Mouse (Mus musculus) effector memory CD4-positive, alpha-beta T cell, adult 5 months (primary cell): ENCODE measurements around the gene Olfr631. TPM values are rescaled to one million over a fixed set of nuclear protein-coding genes. Genes with fewer than 3 reads are reported as not detected.

Source experiments
- polyA plus RNA-seq: library from polyadenylated mRNA; unstranded; fragments of 100-300 nt; shearing (Covaris generic); gene quantifications from one replicate; pipeline ENCODE4 v1.2.1, GENCODE M21; 2017

Gene Olfr631
- not detected for polyA plus RNA-seq

GRCm38 (mm10) chr7:103928525-103928924, at the start of gene Olfr631:
Gene Olfr631, plus strand, starts transcription at chr7:103928825.

DNA sequence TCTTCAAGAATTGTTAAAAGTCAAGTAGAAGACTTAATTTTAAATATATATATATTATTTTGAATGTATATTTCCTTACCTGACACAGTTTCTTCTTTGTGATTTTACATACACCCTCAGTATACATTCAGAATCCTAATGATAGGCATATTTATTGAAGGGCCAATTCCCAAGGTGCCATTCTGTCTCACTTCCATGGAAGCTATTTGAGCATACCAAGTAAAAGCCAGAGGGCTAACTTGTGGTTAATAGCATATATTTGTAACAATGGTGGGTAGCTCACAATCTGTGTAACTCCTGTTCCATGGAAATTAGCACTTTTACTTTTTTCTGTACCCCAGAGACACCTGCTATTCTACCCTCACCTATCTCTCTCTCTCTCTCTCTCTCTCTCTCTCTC, 42.5 kb upstream of the Olfr631 start, which contains the start of gene Olfr66:
Gene Olfr66 (minus strand): TSS at position 101 of the 400 bp plus-strand sequence.

DNA sequence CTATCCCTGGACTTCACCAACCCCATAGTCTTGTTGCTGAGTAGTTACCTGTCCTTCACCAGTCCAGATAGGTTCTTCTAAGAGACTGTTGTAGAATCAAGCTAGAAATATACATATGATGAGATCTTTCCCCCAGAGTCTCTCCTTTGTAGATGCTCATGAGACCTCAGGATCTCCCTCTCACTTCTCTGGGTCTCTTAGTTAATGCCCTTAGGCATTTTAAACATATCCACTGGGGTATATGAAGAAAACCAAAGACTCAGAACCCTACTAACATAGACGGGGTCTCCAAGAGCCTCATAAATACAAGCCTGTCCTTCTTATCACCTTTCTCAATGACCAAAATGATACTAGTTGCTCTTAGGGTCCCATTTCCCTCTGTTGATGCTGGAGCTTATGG, 34.2 kb upstream of the Olfr631 start, which contains the start of gene Olfr64:
Gene Olfr64 (minus strand): TSS at position 101 of the 400 bp plus-strand sequence.

DNA sequence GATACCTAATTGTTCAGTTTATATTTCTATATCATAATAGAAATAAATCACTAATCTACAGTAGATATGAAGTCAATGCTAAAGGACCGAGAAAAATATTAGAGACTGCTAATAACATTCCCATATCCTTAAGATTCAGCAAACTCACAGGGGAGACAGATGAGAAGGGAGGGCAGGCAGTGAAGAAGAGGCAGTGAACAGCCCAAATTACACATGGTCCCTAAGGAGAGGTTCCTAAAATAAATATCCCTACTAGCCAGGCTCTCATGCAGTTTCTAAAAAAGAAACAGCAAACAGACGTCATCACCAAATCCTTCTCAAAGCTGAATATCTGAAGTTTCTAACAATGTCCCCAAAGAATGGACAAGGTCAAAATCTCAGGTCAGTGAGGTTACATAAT, 25.4 kb upstream of the Olfr631 start, which contains the start of gene Olfr65:
Gene Olfr65 (plus strand): TSS at position 301 of the 400 bp plus-strand sequence.

GRCm38 (mm10) chr7:103934264-103934663, 5.6 kb downstream of the Olfr631 start, which contains the start of gene Olfr632:
Gene Olfr632, plus strand, starts transcription at chr7:103934347.

DNA sequence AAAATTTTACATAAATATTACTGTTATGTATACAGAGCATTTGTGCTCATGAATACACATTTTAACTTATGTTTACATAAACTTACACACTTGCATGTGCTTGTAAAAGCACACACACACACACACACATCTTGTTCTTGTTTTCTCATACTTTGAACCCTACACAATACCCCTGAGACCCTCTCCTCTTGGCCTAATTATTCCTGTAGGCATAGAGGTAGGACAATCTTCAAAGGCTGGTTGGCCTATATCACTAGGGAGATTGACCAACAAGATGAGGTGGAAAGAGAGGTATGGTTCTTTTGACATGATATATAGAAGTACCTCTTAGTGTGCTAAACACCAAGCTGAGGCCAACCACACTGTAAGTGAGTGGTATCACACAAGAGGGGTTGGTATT, 15.5 kb downstream of the Olfr631 start, which contains the start of gene Olfr633:
Gene Olfr633 (plus strand): TSS at position 301 of the 400 bp plus-strand sequence.

DNA sequence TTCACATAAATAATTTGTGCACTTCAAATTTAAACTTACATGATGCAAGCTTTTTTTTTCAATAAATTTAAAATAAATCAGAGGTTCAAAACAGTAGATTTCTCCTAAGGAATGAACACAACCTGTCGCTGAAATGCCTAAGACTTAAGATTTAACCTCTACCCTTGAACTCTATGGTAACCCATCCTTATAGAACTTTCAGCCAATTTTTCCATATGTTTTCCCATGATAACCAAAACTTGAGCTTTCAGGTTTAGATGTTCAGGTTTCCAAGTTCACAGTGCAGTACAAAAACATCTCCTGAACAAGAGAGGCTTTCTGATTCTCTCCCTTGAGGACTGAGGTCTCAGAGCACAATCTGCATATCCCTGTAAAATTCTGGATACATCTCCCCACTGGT, 42.2 kb downstream of the Olfr631 start, which contains the start of gene Olfr635:
Gene Olfr635 (plus strand): TSS at position 301 of the 400 bp plus-strand sequence.

Other genes with a start within 250 kb of the Olfr631 start
- gene Olfr625-ps1, start 246.1 kb upstream of the Olfr631 start, polyA plus RNA-seq, result not detected
- gene Olfr243, start 214.2 kb upstream of the Olfr631 start, polyA plus RNA-seq, result not detected
- gene Olfr628, start 198.5 kb upstream of the Olfr631 start, polyA plus RNA-seq, result not detected
- gene Olfr629, start 183.9 kb upstream of the Olfr631 start, polyA plus RNA-seq, result not detected
- not detected for gene Olfr630, start 171.5 kb upstream of the Olfr631 start, polyA plus RNA-seq
- not detected for gene Olfr69, start 157.2 kb upstream of the Olfr631 start, polyA plus RNA-seq
- gene Olfr68, start 149.1 kb upstream of the Olfr631 start, polyA plus RNA-seq, result 0.14 TPM
- gene Olfr67, start 137.0 kb upstream of the Olfr631 start, polyA plus RNA-seq, result not detected
- not detected for gene Hbb-bt, start 114.8 kb upstream of the Olfr631 start, polyA plus RNA-seq
- 1.6 TPM for gene Hbb-bs, start 100.7 kb upstream of the Olfr631 start, polyA plus RNA-seq
- not detected for gene Hbb-bh2, start 88.3 kb upstream of the Olfr631 start, polyA plus RNA-seq
- gene Hbb-bh1, start 85.7 kb upstream of the Olfr631 start, polyA plus RNA-seq, result not detected
- gene Hbb-y, start 75.6 kb upstream of the Olfr631 start, polyA plus RNA-seq, result not detected
- not detected for gene Olfr66, start 42.6 kb upstream of the Olfr631 start, polyA plus RNA-seq
- gene Olfr64, start 34.3 kb upstream of the Olfr631 start, polyA plus RNA-seq, result not detected
- not detected for gene Olfr65, start 25.3 kb upstream of the Olfr631 start, polyA plus RNA-seq
- not detected for gene Olfr632, start 5.5 kb downstream of the Olfr631 start, polyA plus RNA-seq
- gene Olfr633, start 15.6 kb downstream of the Olfr631 start, polyA plus RNA-seq, result not detected
- 0.06 TPM for gene Olfr635, start 42.3 kb downstream of the Olfr631 start, polyA plus RNA-seq
- gene Olfr638, start 69.9 kb downstream of the Olfr631 start, polyA plus RNA-seq, result not detected
- gene Olfr639, start 88.5 kb downstream of the Olfr631 start, polyA plus RNA-seq, result not detected
- gene Olfr640, start 96.7 kb downstream of the Olfr631 start, polyA plus RNA-seq, result not detected
- not detected for gene Olfr641, start 106.6 kb downstream of the Olfr631 start, polyA plus RNA-seq
- gene Olfr642, start 123.8 kb downstream of the Olfr631 start, polyA plus RNA-seq, result not detected
- 0.25 TPM for gene 4930516K23Rik, start 132.6 kb downstream of the Olfr631 start, polyA plus RNA-seq
- gene Olfr644, start 143.0 kb downstream of the Olfr631 start, polyA plus RNA-seq, result not detected
- not detected for gene Olfr645, start 156.6 kb downstream of the Olfr631 start, polyA plus RNA-seq
- gene Olfr646, start 176.0 kb downstream of the Olfr631 start, polyA plus RNA-seq, result not detected
- not detected for gene Ubqln5, start 201.0 kb downstream of the Olfr631 start, polyA plus RNA-seq
- not detected for gene Olfr643, start 208.6 kb downstream of the Olfr631 start, polyA plus RNA-seq
- gene Ubqln3, start 214.5 kb downstream of the Olfr631 start, polyA plus RNA-seq, result not detected
- not detected for gene Ubqlnl, start 221.7 kb downstream of the Olfr631 start, polyA plus RNA-seq
- gene Olfm5, start 236.0 kb downstream of the Olfr631 start, polyA plus RNA-seq, result not detected